Mouse (Mus musculus): ENCODE data around the gene Plekhh2.

- TF ChIP-seq EP300 (IDR thresholded peaks at IDR 0.05; ENCODE audit: low read depth in 1 of 2, low read length in 2 of 2), result no peak
- TF ChIP-seq GATA1 (IDR thresholded peaks at IDR 0.05; ENCODE audit: low read depth, low read length), result no peak
- TF ChIP-seq GABPA (IDR thresholded peaks at IDR 0.05; ENCODE audit: low read depth, low read length), result no peak
- TF ChIP-seq POLR2AphosphoS5 (IDR thresholded peaks at IDR 0.05; ENCODE audit: borderline replicate concordance, low read depth, low read length), result no peak
- TF ChIP-seq ZC3H11A (IDR thresholded peaks at IDR 0.05; ENCODE audit: low read depth, low read length), result no peak
- TF ChIP-seq POLR2A (IDR thresholded peaks at IDR 0.05; ENCODE audit: control insufficient read depth in 1 of 2, insufficient read depth in 1 of 2, low read depth in 1 of 2, low read length in 2 of 2, poor library complexity in 1 of 2), result no peak
- no peak for TF ChIP-seq CTCF (IDR thresholded peaks at IDR 0.05 in 2 of 3, conservative IDR thresholded peaks at IDR 0.05 in 1 of 3; ENCODE audit: control insufficient read depth in 1 of 3, insufficient read depth in 1 of 3, low read depth in 2 of 3, low read length in 3 of 3, poor library complexity in 1 of 3, severe bottlenecking in 1 of 3)
These were observed 90.1 kb downstream of the Plekhh2 start for GRCm38 (mm10) chr17:84601805-84602204.

Measured in MEL (cell line).